Mouse (Mus musculus) myocyte (in vitro differentiated cells): ENCODE measurements around the gene Rad18.

ENCODE experiments used
- E2F4 ChIP-seq: IDR thresholded peaks from one replicate; pipeline ENCODE4 v1.6.1; 2011; ENCODE audit warnings: mild to moderate bottlenecking, control low read depth, moderate library complexity; ENCODE audit not compliant: insufficient read depth
- MYOG ChIP-seq, 3 experiments: IDR thresholded peaks; one replicate each; pipeline ENCODE4 v1.6.1; 2011; ENCODE audit warnings: control low read depth in 2 of 3, low read depth in 2 of 3, mild to moderate bottlenecking in 2 of 3; ENCODE audit not compliant: insufficient read length in 2 of 3, control insufficient read depth in 1 of 3, insufficient read depth in 1 of 3
- POLR2A ChIP-seq: IDR thresholded peaks from one replicate; pipeline ENCODE4 v1.6.1; 2011; ENCODE audit warnings: low read depth, mild to moderate bottlenecking, control low read depth, moderate library complexity; ENCODE audit not compliant: insufficient read length
- USF1 ChIP-seq: IDR thresholded peaks from one replicate; pipeline ENCODE4 v1.6.1; 2011; ENCODE audit warnings: low read depth, mild to moderate bottlenecking, control low read depth, moderate library complexity

GRCm38 (mm10) chr6:112725468-112725867, 29.0 kb upstream of the Rad18 start:
- TF ChIP-seq POLR2A (no peak), E2F4 (no peak), MYOG (IDR thresholded peaks at IDR 0.05; ENCODE audit: control insufficient read depth in 1 of 3, insufficient read depth in 1 of 3, insufficient read length in 2 of 3, low read depth in 2 of 3) (no peak), USF1 (no peak)
